Mouse (Mus musculus) splenic B cell, adult 2 months (primary cell): ENCODE results near the gene Nhlh2.

Experiments
- DNase-seq: peaks from one replicate; pipeline ENCODE4 v3.0.0-alpha.2; 2011; ENCODE audit warnings: low read depth, low spot score
- H3K27me3 ChIP-seq: 2 replicates; pipeline ENCODE4 v1.6.1; 2012; ENCODE audit warnings: mild to moderate bottlenecking, low read length, moderate library complexity, mixed read lengths; ENCODE audit not compliant: control insufficient read depth, poor library complexity, insufficient read depth, severe bottlenecking
- H3K36me3 ChIP-seq: 2 replicates; pipeline ENCODE4 v1.6.1; 2012; ENCODE audit warnings: mild to moderate bottlenecking, low read length, moderate library complexity, mixed read lengths; ENCODE audit not compliant: control insufficient read depth, poor library complexity, insufficient read depth, severe bottlenecking

The Nhlh2 gene

DNA sequence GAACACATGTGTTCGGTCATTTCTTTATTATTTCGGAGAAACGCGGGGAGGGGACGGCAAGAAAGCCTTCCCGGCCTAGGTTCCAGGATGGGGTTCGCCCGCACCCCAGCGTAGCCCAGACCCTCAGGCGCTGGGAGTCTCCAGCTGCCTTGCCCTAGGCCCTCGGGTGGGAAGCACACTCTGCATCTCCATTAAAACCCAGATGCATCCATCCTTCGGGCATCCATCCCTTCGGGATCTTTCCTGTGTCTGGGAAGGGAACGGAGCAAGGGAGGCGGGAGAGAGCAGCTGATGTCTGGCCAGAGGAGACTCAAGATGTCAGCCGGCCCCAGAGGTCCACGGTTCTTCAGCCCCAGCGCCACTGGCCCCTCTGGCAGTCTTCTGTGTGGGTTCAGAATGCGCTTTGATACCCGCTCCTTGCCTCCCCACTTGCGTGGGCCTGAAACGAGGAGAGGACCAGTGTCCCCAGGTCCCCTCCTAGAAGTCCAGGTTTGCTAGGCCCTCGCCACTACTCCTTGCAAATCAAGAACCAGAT, 2.3 kb downstream of the Nhlh2 start:
- no peaks in the 10 kb centered on the region for H3K36me3 ChIP-seq
- no peak for DNase-seq
- H3K27me3 ChIP-seq, result no peaks in the 10 kb centered on the region

DNA sequence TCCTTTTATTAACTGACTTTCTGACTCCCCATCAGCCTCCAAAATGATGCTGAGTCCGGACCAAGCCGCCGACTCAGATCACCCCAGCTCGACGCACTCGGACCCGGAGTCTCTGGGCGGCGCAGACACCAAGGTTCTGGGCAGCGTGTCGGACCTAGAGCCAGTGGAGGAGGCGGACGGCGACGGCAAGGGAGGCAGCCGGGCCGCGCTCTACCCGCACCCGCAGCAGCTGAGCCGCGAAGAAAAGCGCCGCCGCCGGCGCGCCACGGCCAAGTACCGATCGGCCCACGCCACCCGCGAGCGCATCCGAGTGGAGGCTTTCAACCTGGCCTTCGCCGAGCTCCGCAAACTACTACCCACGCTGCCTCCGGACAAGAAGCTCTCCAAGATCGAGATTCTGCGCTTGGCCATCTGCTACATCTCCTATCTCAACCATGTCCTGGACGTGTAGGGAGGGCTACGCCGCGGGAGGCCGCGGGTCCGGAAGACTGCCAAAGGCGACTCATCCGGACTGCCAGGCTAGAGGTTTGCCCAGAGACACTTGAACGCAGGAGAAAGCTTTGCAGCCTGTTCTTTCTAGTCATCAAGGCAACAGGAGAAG, 2.8 kb downstream of the Nhlh2 start:
- DNase-seq, result no peak
- Histone ChIP-seq H3K36me3 (no peaks in the 10 kb centered on the region), H3K27me3 (no peaks in the 10 kb centered on the region)

DNA sequence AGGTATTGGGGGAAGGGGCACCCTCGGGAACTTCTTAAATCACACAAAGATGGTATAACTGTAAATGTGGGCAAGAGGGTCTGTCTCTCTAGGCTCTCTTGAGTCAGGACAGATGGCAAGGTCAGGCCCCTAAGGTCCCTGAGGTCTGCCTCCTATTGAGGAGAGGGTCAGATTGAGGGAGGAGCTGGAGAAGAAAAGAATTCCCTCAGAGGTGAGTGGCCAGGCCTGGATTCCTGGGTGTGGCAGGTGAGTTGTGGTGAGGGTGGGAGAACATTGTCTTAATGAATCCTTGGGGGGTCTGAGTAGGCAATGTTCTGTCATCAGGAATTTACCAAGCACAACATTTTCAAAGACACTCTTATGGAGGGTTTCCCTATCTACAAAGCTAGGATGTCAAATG, 10.7 kb downstream of the Nhlh2 start:
- Histone ChIP-seq H3K27me3 (no peaks in the 10 kb centered on the region; the same call in 1 of the 2 replicates), H3K36me3 (no peaks in the 10 kb centered on the region)
- no peak for DNase-seq

DNA sequence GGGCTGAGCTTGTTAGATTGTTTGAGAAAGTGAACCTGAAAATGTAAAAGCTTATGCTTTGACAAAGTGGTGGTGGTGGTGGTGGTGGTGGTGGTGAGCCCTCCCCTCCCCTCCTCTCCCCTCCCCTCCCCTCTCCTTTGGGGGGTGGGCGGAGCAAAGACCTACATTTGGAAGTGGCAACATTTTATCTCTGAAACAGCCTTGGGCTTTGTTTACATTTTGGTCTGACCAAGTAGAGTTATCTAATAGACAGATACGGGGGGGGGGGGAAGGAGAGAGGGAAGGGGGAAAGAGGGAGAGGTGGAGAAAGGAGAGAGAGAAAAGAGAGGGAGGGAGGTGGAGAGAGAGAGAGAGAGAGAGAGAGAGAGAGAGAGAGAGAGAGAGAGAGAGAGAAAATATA, 12.8 kb downstream of the Nhlh2 start:
- no peaks in the 10 kb centered on the region for H3K36me3 ChIP-seq
- DNase-seq, result no peak
- no peaks in the 10 kb centered on the region; the same call in 1 of the 2 replicates for H3K27me3 ChIP-seq

DNA sequence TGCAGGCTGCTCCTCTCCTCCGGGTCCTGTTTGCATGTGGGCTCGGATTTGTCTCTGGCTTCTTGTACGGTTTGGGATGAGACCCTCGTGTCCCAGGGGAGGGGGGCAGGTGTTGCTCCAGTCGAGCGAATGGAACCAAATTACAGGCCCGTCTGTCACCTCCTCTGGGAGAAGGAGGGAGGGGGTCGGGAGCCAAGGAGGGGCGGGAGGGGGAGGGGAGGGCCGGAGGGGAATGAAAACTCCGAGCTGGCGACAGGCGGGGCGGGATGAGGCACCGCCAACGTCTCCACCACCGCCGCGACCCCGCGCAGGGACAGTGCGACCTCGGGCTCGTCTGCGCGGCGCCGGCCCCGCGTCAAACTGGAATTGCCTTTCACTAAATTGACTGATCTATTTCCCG, 13.5 kb downstream of the Nhlh2 start:
- no peak for DNase-seq
- no peaks in the 10 kb centered on the region; the same call in 1 of the 2 replicates for H3K27me3 ChIP-seq
- no peaks in the 10 kb centered on the region for H3K36me3 ChIP-seq

DNA sequence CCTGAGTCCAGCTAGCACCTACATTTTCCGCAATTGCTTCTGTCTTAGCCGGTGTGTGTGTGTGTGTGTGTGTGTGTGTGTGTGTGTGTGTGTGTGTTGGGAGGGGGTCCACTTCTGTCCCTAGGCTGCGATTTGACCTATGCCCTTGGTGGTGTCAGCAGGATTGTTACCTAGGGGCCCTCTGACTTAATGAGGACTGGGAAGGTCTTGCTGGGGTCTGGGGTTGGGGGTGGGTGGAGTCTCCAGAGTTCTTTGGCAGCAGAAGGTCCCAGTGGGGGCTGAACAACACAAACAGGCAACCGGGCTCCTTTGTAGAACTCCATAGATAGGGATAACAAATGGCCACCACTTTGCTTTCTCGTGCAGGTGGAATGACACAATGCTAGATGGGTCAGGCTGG, 14.0 kb downstream of the Nhlh2 start:
- Histone ChIP-seq H3K27me3 (no peaks in the 10 kb centered on the region; the same call in 1 of the 2 replicates), H3K36me3 (no peaks in the 10 kb centered on the region)
- DNase-seq, result no peak

DNA sequence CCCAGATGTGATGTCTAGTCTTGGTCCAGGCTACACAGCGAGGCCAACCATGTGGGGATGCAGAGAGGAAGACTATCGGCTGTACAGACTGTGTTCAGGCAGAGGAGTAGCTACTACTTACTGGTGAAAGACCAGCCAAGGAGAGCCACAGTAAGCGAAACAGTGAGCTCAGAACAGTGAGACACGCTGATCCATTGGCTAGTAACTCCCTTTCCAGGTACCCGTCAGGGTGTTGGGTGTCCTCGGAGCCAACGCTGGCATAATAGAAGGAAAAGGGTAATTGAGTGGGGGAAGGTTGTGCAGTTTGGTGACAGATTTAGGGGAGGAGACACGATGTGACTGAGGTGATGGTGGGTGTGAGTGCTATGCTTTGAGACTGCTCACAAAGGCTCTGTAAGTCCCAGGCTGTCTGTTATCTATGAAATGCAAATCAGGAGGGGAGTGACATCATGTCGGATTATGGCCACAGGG, 15.1 kb downstream of the Nhlh2 start:
- Histone ChIP-seq H3K27me3 (no peaks in the 10 kb centered on the region; the same call in 1 of the 2 replicates), H3K36me3 (no peaks in the 10 kb centered on the region)
- no peak for DNase-seq

DNA sequence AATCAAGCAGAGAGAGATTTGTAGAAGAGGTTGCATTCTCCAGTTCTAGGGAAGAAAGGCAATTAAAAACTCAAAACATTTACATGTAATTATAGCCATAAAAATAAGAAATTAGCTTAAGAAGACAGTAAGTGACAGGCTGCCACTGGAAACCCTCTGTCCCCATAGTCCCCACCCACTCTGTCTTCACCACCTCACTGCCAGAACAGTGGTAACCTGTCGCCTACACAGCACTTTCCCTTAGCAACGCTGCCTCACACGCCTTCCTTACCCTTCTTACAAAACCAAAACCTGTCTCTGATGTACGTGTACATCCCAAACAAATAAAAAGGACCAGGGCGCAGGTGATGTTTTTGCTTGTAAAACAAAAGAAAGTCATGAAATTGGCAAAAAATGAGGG, 15.8 kb downstream of the Nhlh2 start:
- Histone ChIP-seq H3K27me3 (no peaks in the 10 kb centered on the region; the same call in 1 of the 2 replicates), H3K36me3 (no peaks in the 10 kb centered on the region)
- no peak for DNase-seq

DNA sequence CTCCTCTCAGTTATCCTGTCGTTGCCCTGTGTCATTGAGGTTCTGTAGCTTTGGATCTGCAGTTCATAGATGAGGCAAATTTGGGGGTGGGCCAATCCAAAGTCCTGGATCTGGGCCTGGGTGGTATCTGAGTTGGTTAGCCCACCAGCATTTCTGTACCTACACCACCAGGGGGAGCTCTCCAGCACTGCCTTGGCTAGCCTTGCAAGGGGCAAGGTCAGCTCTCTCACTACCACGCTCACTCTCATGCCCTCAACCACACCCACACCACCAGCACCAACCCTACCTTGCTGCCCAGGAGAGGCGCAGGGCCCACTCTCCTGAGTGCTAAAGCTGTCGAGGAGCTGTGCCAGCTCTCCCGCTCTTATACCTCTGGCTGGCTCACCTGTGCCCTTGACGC, 18.0 kb downstream of the Nhlh2 start:
- Histone ChIP-seq H3K36me3 (no peaks in the 10 kb centered on the region), H3K27me3 (no peaks in the 10 kb centered on the region; the same call in 1 of the 2 replicates)
- peak; percentile 2 for DNase-seq

DNA sequence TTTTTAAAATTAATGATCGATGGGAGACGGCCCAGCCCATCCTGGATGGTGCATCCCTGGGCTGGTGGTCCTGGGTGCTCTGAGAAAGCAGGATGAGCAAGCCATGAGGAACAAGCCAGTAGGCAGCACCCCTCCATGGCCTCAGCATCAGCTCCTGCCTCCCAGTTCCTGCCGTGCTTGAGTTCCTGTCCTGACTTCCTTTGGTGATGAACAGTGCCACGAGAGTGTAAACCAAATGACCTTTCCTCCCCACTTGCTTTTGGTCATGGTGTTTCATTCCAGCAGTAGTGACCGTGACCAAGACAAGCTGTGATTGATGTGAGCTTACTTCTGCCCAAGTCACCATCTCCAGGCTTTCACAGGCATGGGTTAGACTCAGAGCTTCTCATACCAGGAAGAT, 27.9 kb downstream of the Nhlh2 start:
- no peak for DNase-seq
- Histone ChIP-seq H3K27me3 (no peaks in the 10 kb centered on the region; the same call in 1 of the 2 replicates), H3K36me3 (no peaks in the 10 kb centered on the region)

DNA sequence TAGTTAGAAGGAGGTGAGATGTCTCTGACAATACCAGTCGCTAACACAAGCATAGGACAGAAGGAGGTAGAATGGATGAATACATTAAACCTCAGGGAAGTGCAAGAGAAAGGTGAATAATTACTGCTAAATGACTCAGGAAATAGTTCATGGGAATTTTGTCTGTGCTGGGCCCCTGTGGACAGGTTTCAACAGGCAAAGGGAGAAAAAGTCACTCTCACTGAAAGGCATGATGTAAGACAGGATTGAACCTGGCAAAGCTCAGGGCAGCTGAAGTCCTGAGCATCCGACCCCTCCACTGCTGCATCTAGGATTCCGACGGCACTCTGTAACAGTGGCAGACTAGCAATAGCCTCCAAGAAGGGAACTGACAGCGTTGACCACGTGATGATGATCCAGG, 28.7 kb downstream of the Nhlh2 start:
- no peaks in the 10 kb centered on the region for H3K36me3 ChIP-seq
- no peaks in the 10 kb centered on the region; the same call in 1 of the 2 replicates for H3K27me3 ChIP-seq
- DNase-seq, result no peak

DNA sequence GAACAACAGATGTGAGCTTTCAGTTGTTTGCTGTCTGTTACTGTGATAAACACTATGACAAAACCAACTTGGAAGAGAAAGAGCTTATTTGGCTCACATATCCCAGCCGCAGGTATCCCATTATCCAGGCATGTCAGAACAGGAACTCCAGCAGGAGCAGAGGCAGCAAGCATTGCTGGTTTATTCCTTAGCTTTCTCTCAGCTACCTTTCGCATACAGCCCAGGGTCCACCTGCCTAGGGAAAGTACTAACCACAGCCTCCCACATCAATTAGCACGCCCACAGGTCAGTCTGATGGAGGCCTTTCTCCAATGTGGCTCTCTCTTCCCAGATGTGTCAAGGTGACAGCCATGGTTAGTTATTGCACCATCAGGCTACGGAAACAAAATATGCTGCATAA, 31.8 kb downstream of the Nhlh2 start:
- no peaks in the 10 kb centered on the region for H3K36me3 ChIP-seq
- DNase-seq, result no peak
- H3K27me3 ChIP-seq, result no peaks in the 10 kb centered on the region; the same call in 1 of the 2 replicates

DNA sequence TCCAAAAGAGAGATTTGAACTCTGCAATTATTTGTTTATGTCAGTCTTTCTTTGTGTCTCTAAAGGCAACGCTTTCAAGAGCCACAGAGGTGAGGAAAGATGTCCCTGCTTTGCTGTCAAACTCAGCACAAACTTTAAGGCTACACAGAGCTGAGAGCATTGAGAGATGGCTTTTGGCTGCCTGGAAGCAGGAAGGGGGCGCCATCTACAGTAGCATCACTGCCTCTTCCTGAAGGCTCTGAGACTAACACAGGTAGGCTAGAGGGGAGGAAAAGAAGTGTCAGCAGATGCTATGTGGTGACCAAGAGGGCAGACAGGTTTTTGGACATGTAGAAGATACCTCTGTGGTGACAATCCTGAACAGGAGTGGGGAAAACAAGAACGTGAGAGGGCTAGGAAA, 35.2 kb downstream of the Nhlh2 start:
- no peak for DNase-seq
- no peaks in the 10 kb centered on the region for H3K36me3 ChIP-seq
- H3K27me3 ChIP-seq, result no peaks in the 10 kb centered on the region; the same call in 1 of the 2 replicates

DNA sequence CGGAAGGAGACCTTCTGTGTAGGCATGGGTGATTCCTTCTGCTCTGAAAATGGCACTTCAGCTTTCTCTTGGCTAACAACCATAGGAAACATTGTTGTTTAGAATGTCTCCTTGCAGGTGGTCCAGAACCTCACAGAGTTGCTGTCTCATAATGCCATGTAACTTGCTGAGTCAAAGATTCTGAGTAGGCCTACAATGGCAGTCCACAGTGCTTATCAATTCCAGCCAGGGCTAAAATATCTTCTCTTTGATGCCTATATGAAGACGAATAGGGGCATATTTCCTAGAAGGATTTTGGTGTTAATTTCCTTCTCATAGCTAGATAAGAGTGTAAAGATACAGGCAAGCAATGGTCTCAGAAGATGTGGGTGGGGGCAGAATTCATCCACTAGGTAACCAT, 37.7 kb downstream of the Nhlh2 start:
- Histone ChIP-seq H3K36me3 (no peaks in the 10 kb centered on the region), H3K27me3 (no peaks in the 10 kb centered on the region)
- DNase-seq, result no peak

DNA sequence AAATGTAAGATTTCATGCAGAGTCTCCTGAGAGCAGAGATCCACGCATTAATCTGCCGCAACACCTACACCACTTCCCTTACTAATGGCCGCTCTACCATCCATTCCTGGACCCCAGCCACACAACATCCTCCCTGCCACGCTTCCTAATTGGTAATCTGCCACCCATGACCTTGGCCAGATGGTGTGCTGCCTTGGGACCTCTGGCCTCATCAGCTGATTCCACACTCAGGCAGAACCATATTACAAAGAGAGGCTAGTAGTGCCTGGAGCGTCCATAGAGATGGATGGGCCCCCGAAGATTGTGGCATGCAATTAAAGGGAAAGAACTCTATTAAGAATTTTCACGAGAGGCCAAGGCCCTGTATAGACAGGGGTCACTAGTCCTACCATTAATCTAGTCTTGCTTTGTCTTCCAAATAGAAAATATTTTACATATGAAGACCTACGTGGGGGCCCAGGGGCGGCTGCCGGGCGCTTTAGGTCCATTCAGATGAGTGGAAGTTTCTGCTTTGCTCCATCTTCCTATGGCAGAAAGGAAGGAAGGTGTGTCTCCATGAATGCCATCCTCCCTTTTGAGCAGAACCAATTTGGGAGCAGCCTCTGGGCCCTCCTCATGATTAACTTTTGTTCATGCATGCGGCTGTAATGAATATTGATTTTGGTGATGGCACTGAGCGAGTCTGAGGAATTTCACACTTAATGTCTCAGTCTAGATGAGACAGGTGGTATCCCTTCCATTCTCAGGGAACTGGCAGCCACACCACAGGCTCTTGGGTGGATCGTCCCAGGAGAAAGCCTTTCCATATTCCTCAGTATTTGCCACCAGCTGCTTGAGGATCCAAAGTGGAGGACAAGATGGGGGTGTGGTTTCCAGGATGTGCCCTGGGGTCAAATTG, 39.6 kb downstream of the Nhlh2 start:
- Histone ChIP-seq H3K27me3 (no peaks in the 10 kb centered on the region), H3K36me3 (no peaks in the 10 kb centered on the region)
- no peak for DNase-seq
